Mouse (Mus musculus) adrenal gland, postnatal 10 days (tissue): ENCODE measurements at regions not wholly inside any gene's neighbourhood (a gene's known extent, or its start where the extent isn't known, plus 50 kb on each side); places are given as distances from the start of the nearest gene placed in this dataset. TPM values are rescaled to one million over a fixed set of nuclear protein-coding genes. Genes with fewer than 3 reads are reported as not detected.

Experiments
- DNase-seq: peaks from one replicate; pipeline ENCODE4 v3.0.0; 2021; ENCODE audit warnings: mixed read lengths
- microRNA-seq: library from miRNA; unstranded; fragments of <30 nt; microRNA quantifications from one replicate; pipeline ENCODE4 v1.2.0, GENCODE M21; 2021

DNA sequence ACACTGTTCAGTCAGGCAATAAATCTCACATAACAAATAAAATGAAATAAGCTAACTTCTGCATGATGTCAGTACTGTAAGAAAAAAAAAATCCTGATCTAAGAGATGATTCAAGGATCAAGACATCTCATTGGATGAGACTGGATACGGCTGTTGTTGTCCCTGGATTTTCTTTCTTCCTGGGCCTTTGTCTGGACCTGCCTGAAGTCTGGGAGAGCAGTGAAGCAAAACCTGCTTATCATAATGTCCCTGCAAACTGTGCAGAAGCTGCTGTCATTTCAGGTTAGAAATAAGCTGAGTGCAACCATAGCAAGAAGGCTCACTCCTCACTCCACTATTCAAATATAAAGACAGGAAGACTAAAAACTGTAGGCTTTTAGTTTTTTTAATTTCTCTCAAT lies 178.0 kb upstream of the Steap4 start:
- DNase-seq = no peak

DNA sequence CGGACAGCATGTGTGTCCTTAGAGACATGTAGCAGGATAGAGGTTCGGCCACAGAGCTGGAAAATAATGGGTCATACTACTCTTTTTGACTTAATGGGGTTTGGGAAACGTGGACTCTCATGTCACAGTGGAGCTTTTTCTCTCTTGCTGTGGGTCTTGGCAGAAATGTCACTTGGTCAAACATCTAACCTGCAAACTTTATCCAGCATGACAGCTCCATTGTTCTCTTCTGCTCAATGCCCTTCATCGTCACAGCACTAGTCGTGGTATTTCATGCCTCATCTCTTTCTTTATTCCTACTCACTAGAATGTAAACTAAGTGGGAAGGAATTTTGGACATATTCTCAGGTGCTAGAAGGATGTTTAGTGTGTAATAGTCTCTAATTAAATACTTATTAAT lies 171.9 kb upstream of the Steap4 start:
- DNase-seq = no peak

DNA sequence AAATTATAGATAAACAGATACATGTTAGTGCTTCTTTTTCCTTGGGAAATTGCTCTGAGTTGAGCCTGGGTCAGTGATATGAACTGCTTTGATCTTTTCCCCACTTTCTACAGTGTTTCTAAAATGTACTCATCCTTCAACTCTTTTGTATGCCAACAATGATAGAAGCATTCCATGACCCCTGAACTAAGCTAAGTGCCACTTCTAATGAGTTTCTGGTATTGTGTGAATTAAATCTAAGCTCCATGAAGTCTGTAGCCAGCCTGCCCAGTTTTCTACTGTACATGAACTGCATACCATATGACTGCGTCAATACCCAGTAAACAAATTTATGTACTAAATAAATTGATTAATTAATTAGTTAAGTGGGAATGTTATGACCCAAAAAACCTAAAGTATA lies 171.1 kb upstream of the Steap4 start:
- DNase-seq = no peak

DNA sequence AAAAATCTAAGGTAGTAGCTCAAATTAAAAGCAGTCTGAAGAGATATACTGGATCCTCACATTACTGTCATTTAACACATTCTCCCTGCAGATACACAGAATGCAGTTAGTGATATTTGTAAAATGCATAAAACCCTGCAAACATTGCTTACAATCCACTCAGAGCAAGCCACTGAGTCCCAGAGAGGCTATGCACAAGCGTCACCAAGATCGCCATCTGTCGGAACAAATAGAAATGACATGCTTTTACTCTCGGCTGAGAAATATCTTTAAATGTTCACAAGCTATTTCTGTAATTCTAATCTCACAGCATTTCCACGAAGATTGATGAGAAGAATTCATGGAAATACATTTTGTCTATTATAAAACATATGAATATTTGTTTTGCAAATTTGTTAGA lies 139.7 kb upstream of the Steap4 start:
- DNase-seq = peak; percentile 8

DNA sequence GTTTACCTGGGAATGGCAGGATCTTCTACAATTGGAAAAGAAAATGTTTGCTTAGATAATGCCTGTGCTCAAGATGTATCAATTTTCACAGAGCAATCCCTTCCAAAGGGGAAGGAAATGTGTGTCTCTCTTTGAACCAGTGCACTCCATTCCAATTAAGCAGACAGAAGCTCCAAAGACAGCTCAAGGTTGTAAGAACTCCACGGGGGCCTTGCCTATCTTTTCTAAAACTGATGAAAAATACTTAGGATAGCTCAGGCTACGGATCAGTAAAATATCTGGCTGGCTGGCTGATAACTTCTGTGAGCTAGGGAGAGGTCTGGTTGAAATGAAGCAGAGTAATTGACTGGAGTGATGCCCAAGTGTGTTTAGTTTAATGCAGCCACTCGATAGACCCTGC lies 138.6 kb upstream of the Steap4 start:
- no peak for DNase-seq

DNA sequence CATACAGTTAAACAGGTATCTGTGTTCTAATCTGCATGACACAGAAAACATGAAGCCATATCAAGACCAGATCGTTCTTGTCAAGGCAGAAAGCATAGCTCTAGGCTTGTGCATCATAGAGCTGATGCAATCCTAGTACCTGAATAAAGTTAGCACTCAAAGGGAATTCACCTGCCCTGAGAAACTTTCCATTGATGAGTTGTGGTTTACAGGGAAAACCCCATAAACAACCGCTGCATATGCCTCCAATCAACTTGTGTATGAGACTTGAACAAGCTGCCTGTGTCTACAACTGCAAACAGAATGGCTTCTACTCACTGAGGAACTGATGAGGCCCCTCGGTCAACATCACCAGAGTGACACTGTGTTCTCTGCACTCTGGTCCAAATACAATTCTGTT lies 130.6 kb upstream of the Steap4 start:
- DNase-seq = no peak

DNA sequence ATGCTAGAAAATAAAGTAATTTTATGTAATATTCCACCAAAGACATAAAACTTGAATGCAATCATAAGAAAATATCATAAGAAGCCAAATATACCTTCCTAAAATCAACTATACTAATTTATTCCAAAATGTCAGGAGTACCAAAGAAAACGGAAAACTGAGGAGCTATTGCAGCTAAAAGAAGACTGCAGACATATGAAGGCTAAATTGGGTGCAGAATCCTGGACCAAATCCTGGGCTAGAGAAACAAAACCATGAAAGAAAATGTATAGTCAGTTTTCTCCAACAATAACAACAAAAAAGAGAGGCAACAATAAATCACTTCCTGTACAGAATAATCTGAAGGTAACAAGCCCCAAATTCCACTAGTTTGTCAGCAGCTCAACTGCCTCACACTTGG lies 126.4 kb upstream of the Steap4 start:
- DNase-seq = no peak

DNA sequence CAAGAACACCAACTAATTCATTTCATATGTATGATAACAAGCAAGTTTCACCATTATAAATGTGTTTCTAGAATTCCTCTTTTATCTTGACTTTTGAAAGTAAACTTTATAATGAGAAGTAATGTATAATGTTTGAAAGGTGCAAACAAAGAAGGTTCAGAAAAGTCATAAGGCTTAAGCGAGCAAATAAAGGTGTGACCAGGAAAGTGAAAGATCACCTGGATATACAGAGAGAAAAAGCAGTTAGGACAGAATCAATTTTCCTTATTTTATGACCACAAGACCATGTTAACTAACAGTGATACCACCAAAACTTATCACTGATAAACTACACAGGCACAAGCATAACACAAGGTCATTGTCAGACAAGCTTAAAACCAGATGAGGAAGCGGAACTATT lies 97.2 kb upstream of the Steap4 start:
- DNase-seq = no peak

DNA sequence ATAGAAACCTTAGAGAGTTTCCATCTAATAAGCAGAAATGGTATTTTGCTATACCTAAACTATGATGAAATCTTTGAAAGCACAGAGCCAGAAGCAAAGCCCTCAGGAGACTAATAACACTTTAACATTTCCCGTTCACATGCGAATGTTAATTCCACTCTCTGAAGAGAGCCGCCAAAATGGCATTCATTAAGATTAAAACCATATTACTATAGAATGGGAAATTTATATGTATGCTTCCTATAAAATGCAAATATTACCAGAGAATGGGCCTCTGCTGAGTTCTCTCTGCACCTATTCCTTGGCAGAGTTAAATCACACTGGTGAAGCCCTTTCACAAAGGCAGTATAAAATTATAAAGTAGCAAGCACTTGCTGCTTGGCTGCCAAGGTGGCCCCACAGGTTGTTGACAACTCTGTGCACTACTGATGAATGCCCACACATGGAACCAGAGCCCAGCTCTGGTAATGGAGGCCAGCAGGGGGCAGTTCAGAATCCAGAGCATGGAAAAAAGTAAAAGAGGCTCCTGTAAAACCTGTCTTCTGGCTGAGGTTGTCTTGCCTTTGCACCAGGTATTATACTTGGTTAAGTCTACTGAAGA lies 94.1 kb upstream of the Steap4 start:
- DNase-seq = peak; percentile 3

DNA sequence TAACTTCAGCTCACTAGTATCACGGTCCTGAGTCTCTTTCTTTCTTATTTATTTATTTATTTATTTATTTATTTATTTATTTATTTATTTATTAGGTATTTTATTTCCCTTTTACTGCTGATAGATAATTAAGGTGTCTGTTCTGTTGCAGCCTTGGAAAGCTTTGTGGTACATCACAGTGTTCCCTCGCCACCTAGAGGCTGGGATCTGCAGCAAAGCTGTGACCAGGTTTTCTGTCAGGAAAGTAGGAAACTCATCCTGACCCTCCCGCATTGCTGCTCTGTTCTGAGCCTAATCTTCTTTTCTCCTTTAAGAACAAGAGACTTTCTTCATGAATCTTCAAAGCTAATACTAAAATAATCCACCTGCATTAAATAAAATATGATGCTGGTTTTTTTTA lies 60.7 kb upstream of the Steap4 start:
- DNase-seq = peak; percentile 22

Small RNAs in the stretch of these regions (microRNA-seq; reads per million reads assigned to microRNA genes)
- gene Gm22196 = not detected
